7 mouse cellular contexts compared by ENCODE assay signal in genomic region chr19:46762291-46762991, GRCm38 (mm10). TPM values are rescaled to one million over a fixed set of nuclear protein-coding genes. Genes with fewer than 3 reads are reported as not detected.
DNase-seq lines count a peak whose midpoint lies in the region; ATAC-seq lines count a peak whose summit lies in the region.

No protein-coding gene starts in this region.

- WGBS in hindbrain, embryonic 11.5 days: 1% methylated on average over 50 of the region's 50 CpGs
- 2% methylated on average over 50 of the region's 50 CpGs for WGBS in macrophage (ENCODE audit: missing documents)

- H3K36me3 ChIP-seq in erythroblast, embryonic 14.5 days (ENCODE audit: control insufficient read depth): peaks cover 2% of the 10 kb centered on the region; the same call in 1 of the 2 replicates
- no peaks in the 10 kb centered on the region for H3K36me3 ChIP-seq in hindbrain, embryonic 11.5 days (ENCODE audit: control insufficient read depth, insufficient read depth, low read length)
- no peaks in the 10 kb centered on the region for H3K36me3 ChIP-seq in macrophage (ENCODE audit: inconsistent target)

- peaks cover 45% of the 10 kb centered on the region for H3K27me3 ChIP-seq in erythroblast, embryonic 14.5 days (ENCODE audit: control insufficient read depth)
- H3K27me3 ChIP-seq in hindbrain, embryonic 11.5 days (ENCODE audit: control insufficient read depth, insufficient read depth, low read length): peaks cover 6% of the 10 kb centered on the region

- peak; percentile 13 for DNase-seq in ES-CJ7 (ENCODE audit: low read depth, low spot score)
- peak; percentile 15 for DNase-seq in adrenal gland, postnatal 25 days
- DNase-seq in hindbrain, embryonic 11.5 days (ENCODE audit: low spot score): peak; percentile 62
- peak; percentile 24 to 46 for DNase-seq in layer of hippocampus, postnatal 25 days (ENCODE audit: extremely low spot score in 1 of 2, low spot score in 1 of 2)
- DNase-seq in right cerebral cortex, postnatal 36 days (ENCODE audit: low spot score in 2 of 2): peak; percentile 26 to 29

- 0 out of 2 replicates have a peak, but pooled peaks cover under 1% of the 10 kb centered on the region for H3K9me3 ChIP-seq in erythroblast, embryonic 14.5 days (ENCODE audit: control insufficient read depth, low read length)
- no peaks in the 10 kb centered on the region for H3K9me3 ChIP-seq in hindbrain, embryonic 11.5 days (ENCODE audit: control insufficient read depth, low read length)

- peak overlapping the region; percentile 90 for H3K4me2 ChIP-seq in hindbrain, embryonic 11.5 days (replicated peaks; ENCODE audit: low read depth, low read length)

- peaks cover 55% of the 10 kb centered on the region for H3K4me1 ChIP-seq in erythroblast, embryonic 14.5 days (ENCODE audit: control insufficient read depth)
- peaks cover 5% of the 10 kb centered on the region; the same call in 1 of the 2 replicates for H3K4me1 ChIP-seq in hindbrain, embryonic 11.5 days (replicated peaks; ENCODE audit: control insufficient read depth, insufficient read depth, low read length)

- peaks cover 28% of the 10 kb centered on the region; the same call in 1 of the 2 replicates for H3K79me2 ChIP-seq in macrophage (ENCODE audit: inconsistent target)

- H3K9ac ChIP-seq in hindbrain, embryonic 11.5 days (ENCODE audit: low read depth, low read length): peak overlapping the region; percentile 80

- ATAC-seq in hindbrain, embryonic 11.5 days (ENCODE audit: low FRiP score): no peak

- peak overlapping the region; percentile 82 for H3K27ac ChIP-seq in hindbrain, embryonic 11.5 days (ENCODE audit: low read depth, low read length)
- no peak overlapping the region for H3K27ac ChIP-seq in macrophage

- H3K4me3 ChIP-seq in erythroblast, embryonic 14.5 days (replicated peaks): peak overlapping the region; percentile 100
- H3K4me3 ChIP-seq in hindbrain, embryonic 11.5 days (ENCODE audit: low read depth, low read length): peak overlapping the region; percentile 67
- peak overlapping the region; percentile 32 for H3K4me3 ChIP-seq in macrophage (ENCODE audit: inconsistent target)

RNA-seq across cellular contexts. Expression of gene Cnnm2, which starts 1.0 kb away (rescaled TPM):
- total RNA-seq in adrenal gland, postnatal 25 days (2021): 19.5 and 20.9 TPM in 2 replicates
- polyA plus RNA-seq in erythroblast, embryonic 14.5 days (2012): 3.5 and 4.9 TPM in 2 replicates
- 3.7 and 4.6 TPM in 2 replicates for polyA plus RNA-seq in hindbrain, embryonic 11.5 days (2014; fragmentation: Nextera tagmentation; extraction: Ambion mirVana)
- 10 to 100 TPM; 36.5 TPM for total RNA-seq in layer of hippocampus, postnatal 25 days (2021)
- 10 to 100 TPM in 17 of 26 experiments, 1 to 10 TPM in 9; 1.4 to 46.0 (median 15.8) TPM for total RNA-seq in macrophage (2018; cell fraction: chromatin; rRNA removed)
- total RNA-seq in macrophage (2018; cell fraction: cytosol; rRNA removed): 10 to 100 TPM in 7 of 26 experiments, 1 to 10 TPM in 19; 3.2 to 12.7 (median 7.5) TPM
- total RNA-seq in macrophage (2018; cell fraction: nucleus; rRNA removed): 10 to 100 TPM in 11 of 26 experiments, 1 to 10 TPM in 15; 2.7 to 59.4 (median 9.4) TPM
- polyA plus RNA-seq in macrophage (2018): 6.1 to 11.9 TPM (median 6.8 TPM) in 3 replicates

RNA-seq across cellular contexts. Expression of gene As3mt, which starts 55.2 kb away (rescaled TPM):
- total RNA-seq in adrenal gland, postnatal 25 days (2021): 86.5 and 93.0 TPM in 2 replicates
- 0.07 TPM in 1 of 2 replicates, not detected in the other for polyA plus RNA-seq in erythroblast, embryonic 14.5 days (2012)
- polyA plus RNA-seq in hindbrain, embryonic 11.5 days (2014; fragmentation: Nextera tagmentation; extraction: Ambion mirVana): 30.2 and 31.6 TPM in 2 replicates
- total RNA-seq in layer of hippocampus, postnatal 25 days (2021): 10 to 100 TPM; 22.0 to 23.8 TPM
- 10 to 100 TPM in 4 of 26 experiments, 1 to 10 TPM in 20, under 1 TPM in 1, not detected in 1; 0.99 to 12.0 (median 6.6) TPM for total RNA-seq in macrophage (2018; cell fraction: chromatin; rRNA removed)
- total RNA-seq in macrophage (2018; cell fraction: cytosol; rRNA removed): 1 to 10 TPM; 4.6 to 7.4 (median 6.2) TPM
- 1 to 10 TPM; 1.4 to 7.6 (median 4.2) TPM for total RNA-seq in macrophage (2018; cell fraction: nucleus; rRNA removed)
- polyA plus RNA-seq in macrophage (2018): 7.0 to 9.7 TPM (median 8.0 TPM) in 3 replicates

Comparison
In these comparisons a context has a peak if more than half of its experiments do, and no peak if none do; other contexts are left out.
1. H3K4me3 ChIP-seq: peak in every context shown above with its lines; median percentile 100 in erythroblast, embryonic 14.5 days; 67 in hindbrain, embryonic 11.5 days; 32 in macrophage.